Mouse (Mus musculus) megakaryocyte, adult 5-6 weeks (primary cell): ENCODE measurements at regions not wholly inside any gene's neighbourhood (a gene's known extent, or its start where the extent isn't known, plus 50 kb on each side); places are given as distances from the start of the nearest gene placed in this dataset.
"Not testable (repeated sequence)": the region's sequence is repeated elsewhere in the genome, so short reads cannot be mapped to it uniquely, and the experiment has no call there.

Experiments
- ATAC-seq: 2 replicates; pipeline ENCODE4 v1.8.0; 2016; ENCODE audit warnings: mild to moderate bottlenecking, inconsistent platforms; ENCODE audit not compliant: poor library complexity, severe bottlenecking

DNA sequence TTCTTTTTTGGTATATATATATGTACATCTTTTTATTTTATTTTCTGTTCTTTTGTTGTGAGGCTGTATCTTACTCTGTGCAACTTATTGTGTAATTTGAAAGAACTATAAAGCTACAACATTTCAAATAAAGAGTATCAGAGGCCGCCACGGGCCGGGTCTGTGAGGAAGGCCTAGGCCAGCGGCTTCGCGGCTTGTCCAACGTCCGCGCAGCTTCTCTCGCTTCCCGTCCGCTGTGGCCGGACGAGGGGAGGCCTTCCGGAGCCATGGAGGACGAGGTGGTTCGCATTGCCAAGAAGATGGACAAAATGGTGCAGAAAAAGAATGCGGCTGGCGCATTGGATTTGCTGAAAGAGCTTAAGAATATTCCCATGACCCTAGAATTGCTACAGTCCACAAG lies 167.4 kb downstream of the Kif21a start:
- peak; percentile 77 for ATAC-seq

DNA sequence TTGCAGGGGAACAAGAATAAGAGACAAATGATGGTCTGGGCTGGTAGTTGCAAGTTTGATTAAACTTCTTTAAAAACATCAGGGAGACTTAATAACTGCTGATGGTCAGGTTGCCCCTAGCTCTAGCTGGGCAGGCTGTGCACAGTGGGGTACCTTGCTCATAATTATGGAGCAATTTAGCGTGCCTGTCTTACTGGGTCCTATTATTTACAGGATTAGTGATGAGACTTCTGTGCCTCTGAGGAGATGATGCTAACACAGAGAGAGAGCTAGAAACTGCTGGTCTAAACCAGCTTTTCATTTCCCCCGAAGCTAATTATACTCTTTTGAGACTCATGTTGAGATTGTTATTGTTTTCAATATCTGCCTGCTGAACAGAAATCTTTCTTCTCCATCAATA lies 180.3 kb downstream of the Kif21a start:
- no peak for ATAC-seq

DNA sequence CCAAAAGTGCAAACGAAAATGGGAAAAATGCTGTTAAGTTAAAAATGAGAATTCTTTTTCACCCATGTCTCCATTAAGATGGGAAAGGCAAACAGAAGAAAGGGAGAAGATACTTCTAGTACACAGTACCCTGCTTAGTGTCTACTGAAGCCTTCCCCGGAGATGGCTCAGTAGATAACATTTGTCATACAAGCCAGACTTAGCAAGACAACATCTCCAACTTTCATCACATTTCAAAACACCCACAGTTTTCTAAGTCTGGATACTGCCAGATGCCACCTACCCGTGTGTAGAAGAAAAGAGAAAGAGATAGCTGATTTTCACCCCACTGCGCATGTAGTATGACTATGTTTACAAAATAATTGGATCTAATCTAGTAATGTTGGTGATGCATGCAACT lies 174.5 kb upstream of the Cpne8 start:
- not testable (repeated sequence) for ATAC-seq

DNA sequence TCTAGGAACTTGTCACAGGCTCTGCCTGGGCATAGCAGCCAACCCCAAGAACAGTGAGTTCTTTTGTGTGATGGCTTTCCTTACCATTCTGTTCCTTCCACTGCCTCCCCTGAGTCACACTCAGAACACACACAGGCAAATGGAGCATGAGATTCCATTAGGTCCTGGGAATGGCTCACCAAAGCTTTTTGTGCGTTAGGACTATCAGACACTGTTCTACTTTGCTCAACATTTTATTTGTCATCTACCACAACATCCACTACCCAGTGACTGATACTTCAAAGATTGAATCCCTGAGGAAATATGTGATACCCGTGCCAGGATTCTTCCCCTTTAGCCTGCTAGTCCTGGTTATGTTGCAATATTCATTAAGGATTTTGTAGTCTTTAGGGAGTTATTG lies 172.8 kb upstream of the Cpne8 start:
- ATAC-seq = no peak

DNA sequence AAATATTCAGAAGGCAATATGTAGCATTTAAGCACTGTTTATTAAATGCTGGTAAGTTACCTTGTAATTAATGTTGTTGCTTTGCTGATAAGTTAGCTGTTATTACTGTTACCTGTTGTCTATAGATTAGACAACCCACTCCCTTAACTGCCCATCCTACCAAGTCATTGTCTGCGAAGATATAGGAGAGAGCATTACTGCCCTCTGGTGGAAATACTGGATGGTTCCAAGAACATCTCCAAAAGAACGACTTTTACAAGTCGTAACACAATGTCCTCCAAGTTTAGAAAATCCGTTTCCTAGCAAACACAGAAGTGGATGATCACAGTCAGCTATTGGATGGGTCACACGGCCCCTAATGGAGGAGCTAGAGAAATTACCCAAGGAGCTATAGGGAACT lies 162.2 kb upstream of the Cpne8 start:
- no peak for ATAC-seq

DNA sequence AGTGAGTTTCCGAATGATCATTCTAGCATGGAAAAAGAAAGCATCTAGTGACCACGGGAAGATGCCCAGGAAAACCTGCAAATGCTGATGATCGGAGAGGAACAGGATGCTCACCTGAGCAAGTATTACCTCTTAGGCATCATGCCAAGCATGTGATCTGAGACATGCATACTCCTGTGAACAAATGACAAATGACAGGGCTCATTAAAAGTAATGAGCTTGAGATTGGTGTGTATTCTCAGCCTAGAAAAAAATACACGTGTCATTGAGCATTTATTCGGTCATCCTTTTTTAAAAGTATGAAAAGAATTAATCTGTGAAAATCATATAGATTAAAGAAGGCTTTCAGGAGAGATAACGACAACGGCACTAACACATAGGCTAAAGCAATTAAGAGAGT lies 156.4 kb upstream of the Cpne8 start:
- ATAC-seq = no peak

DNA sequence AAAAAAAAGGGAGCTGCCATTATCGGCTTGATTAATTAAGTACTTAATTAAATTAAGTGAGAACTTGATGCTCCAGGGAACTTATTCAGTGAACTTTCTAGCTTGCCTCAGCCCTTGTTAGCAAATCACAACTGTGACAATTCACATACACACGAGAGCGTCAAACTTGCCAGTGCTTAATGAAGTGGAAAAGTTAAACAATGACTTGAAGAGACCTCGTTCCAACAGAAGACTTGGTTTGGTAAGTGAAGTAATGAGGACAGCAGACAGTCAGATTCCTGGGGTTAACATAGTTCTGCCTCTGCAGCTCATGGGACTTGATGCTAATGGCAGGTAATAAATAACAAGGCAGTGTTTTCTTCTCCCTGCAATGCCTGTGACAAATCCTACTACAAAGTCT lies 148.6 kb upstream of the Cpne8 start:
- ATAC-seq = no peak

DNA sequence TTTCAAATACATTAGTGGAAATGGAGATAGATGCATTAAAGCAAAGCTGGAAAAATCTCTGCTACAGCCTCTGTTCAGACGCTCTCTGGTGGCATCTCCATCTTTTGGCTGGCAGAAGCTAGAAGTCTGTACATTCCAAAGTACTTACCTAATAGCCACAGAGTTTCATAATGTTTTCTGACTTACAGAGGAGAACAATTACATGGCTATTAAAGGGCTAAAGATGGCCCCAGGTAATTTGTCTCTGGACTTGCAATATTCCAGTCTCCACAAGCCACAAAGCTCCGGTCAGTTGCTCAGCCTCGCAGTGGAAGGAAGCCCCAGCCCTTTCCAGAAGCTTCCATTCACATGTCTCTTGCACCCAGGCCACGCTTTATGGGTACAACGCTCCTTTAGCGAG lies 143.1 kb upstream of the Cpne8 start:
- no peak for ATAC-seq

DNA sequence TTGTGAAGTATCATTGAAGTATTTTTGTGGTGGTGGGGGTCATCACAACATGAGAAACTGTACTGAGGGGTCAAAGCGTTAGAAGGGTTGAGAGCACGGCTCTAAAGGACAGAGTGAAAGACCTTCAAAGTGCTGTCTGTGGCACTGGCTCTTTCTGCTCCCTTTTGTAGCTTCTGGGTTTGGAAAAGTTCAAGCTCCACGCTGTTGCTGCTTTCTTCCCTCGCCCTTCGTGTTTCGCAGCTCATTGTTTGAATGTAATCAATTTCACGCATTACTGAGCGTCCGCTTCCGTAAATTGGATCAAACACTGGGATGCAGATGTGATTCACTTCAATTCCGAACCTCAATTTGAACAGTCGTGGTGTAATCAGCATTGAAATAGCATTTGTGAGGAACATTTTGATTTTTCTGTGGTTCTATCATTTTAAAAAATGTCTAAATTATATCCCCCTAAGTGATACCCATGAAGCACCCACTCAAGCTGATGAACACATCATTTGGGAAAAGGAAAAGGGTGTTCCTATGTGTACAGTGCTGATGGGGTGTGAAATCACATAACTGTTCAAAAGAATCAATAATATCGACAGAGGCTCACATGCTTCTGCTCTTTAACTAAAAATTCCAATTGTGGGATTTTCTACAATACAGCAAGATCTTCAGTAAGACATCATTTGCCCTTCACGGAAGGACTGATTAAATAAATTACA lies 140.9 kb upstream of the Cpne8 start:
- no peak for ATAC-seq

DNA sequence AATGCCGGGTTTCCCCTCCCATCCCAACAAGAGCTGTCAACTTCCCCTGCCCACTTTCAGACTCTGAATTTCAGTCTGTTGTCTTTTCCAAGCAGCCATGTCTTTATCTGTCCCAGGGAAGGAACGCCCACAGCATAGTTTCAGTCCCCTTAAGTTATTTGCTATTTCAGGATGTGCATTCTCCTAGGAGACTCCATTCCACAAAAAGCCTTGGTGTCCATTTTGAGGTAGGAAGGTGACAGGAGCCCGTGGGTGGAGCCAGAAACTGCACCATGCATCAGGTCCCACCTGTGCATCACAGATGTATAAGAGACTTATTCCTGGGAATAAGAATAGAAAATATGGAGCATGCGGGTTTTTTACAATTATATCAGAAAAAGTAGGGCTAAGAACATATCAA lies 138.9 kb upstream of the Cpne8 start:
- no peak for ATAC-seq

DNA sequence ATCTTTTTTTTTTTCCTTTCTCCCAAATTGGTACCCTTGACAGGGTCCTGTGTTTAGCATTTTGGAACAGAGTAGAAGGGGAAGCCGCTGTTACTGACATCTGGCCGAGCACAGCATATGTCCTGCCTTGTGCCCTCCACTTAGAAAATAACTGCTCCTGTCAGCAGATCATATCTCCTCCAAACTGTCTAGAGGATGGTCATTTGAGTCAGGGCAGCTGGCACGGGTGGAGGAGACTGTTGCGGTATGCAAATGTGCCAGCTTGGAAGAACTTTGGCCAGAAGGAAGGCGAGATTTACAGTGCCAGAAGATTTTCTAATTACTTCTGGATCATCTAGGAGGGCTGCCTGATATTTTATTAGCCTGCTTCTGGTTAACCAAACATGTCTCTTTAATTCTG lies 134.7 kb upstream of the Cpne8 start:
- ATAC-seq = no peak

DNA sequence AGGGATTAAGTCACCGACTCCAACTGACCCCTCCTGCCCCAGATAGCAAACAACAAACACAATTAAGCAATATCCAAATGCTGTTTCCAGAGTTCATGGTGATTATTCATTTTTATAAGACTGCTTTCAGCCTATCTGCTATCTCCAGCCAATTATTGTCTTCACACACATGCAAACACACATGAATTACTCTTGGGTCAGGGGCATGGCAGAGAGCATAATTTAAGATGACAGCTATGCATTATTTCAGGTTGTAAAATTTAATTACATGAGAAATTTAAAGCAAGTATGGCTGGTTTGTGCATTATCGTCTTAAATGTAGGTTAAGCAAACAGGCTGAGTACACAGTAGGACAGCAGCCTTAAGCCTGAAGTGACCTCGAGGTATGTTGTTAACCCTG lies 131.1 kb upstream of the Cpne8 start:
- no peak for ATAC-seq

DNA sequence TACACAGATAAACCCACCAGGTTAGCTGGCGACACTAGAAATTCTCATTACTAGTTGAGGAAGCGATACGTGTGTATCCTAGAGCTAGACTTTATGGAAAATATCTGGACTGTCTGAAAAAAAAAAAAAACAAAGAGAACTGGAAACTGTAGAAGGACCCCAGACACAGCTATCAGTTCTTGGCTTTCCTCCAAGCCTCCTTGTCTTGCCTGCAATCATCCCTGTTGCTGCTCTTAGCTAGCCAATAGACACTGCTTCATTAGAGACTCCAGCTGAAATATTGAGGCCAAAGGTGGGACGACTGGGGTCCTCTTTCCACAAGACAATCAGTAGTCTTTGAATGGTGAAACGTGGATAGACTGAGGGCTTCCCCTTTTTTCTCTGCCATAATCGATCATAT lies 129.0 kb upstream of the Cpne8 start:
- ATAC-seq = no peak

DNA sequence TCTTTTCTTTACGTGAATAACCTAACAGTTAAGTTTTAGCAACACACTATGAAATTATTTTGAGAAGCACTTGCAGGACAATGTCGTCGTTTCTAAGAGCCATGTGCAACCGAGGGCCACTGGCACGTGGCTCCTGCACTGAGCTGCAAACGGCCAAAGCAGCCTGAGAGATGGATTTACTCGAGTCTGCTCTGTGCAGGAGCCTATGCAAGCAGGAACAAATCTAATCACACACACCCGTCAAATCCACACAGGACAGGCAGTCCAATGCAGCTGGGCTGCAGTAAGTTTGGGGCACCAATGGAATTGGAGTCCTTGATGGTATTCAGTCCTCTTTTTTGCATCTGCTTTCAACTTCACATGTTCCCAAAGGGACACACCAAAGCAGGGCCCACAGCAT lies 118.8 kb upstream of the Cpne8 start:
- no peak for ATAC-seq

DNA sequence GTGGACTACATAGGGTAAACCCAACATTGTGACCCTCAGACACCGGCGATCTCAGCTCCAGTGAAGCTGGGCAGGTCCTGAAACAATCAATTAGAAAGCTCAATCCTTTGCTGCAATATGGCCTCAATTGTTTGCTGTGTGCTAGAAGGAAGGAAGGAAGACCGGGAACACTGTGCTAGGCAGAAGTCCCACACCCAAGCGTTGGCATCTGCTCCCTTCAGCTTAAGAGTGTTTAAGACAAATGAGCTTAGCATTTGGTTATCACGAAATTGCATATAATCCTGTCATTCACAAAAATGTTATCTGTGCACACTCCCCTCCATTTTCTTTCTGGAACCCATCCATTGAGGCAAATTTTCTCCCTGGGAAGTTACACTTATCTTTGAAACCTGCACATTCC lies 110.7 kb upstream of the Cpne8 start:
- ATAC-seq = no peak

DNA sequence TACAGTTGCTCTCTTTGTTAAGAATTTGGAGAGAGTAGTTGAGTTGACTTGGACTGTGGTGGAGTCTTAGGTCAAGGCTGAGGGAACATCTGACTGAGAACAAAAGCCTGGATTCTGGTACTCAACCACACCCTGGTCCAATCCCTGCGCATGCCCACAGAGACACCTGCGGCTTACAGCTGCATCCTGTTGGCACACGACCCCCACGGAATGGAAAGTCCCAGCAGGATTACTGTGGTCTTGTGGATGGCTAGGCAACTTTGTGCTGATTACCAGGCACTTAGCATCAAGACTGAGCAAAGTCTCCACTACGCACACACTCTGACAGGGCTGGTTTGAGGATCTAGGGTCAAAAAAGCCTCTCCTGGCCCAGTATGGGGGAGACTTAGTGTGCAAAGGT lies 105.5 kb upstream of the Cpne8 start:
- ATAC-seq = no peak

DNA sequence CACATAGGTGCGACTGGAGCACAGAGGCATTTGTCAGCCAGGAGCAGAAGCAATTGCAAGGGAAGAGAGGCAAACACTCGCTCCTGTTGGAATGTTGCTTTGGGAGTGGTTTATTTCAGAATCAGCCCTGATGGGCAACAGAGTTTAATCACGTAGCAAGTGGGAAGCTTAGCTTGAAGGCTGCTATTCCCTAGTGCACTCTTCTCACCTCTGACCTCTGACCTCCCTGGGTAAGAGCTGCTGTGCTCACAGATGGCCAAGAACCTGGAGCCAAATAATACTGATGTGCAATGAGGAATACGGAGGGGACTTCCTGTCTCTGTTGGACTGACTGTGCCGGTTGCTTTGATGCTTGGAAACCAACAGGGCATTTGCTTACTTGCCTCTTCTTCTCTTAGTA lies 88.3 kb upstream of the Cpne8 start:
- ATAC-seq = no peak

DNA sequence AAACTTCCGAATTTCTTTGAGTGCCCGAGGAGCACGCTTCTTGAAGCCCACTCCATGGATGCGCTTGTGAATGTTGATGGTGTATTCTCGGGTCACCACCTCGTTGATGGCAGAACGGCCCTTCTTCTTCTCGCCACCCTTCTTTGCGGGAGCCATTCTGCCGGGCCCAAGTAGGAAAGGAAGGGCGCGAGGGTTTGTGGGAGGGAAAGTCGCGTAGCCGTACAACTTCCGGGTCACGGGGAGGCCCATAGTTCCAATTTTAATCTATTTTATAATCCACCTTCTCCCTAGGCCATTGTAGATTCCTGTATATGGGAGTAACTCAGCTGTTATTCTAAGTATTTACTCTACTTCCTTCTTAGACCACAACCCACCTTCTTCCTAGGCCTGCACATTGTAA lies 85.3 kb upstream of the Cpne8 start:
- ATAC-seq = peak; percentile 74

DNA sequence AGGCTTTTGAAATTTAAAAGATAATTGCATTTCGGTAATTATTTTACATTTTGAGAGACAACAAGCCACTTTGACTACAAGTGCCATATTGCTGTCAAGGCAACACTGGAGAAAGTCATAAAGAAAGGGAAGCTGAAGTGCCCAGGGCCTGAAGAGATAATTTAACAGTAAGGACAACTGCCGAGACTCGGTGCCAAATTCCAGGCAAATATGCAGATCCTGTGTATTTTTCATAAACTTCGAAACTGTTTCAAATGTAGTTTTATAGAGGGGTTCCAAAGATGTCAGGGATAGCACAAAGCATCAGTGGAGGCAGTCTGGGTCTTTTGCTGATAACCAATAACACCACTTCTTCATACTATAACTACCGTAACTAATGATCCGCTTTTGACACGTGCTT lies 54.7 kb upstream of the Cpne8 start:
- ATAC-seq = no peak
